Mouse (Mus musculus) embryonic fibroblast, embryonic 13.5 days (primary cell): ENCODE measurements at regions not wholly inside any gene's neighbourhood (a gene's known extent, or its start where the extent isn't known, plus 50 kb on each side); places are given as distances from the start of the nearest gene placed in this dataset.

ENCODE experiments used
- H3K27ac ChIP-seq: 2 replicates; pipeline ENCODE4 v1.5.1; 2012; ENCODE audit warnings: low read length, control low read depth, inconsistent platforms; ENCODE audit not compliant: insufficient read depth
- H3K4me1 ChIP-seq: 2 replicates; pipeline ENCODE4 v1.6.1; 2011; ENCODE audit warnings: low read length; ENCODE audit not compliant: control insufficient read depth, insufficient read depth
- H3K4me3 ChIP-seq: 2 replicates; pipeline ENCODE4 v1.5.1; 2011; ENCODE audit warnings: mild to moderate bottlenecking, control low read depth, low read length; ENCODE audit not compliant: insufficient read depth
- CTCF ChIP-seq: IDR thresholded peaks from 2 replicates; pipeline ENCODE4 v1.5.1; 2011; ENCODE audit warnings: mild to moderate bottlenecking, control low read depth, low read length, moderate library complexity, borderline replicate concordance; ENCODE audit not compliant: insufficient read depth
- POLR2A ChIP-seq: IDR thresholded peaks from 2 replicates; pipeline ENCODE4 v1.6.1; 2011; ENCODE audit warnings: low read depth, mild to moderate bottlenecking, control low read depth, low read length, moderate library complexity

DNA sequence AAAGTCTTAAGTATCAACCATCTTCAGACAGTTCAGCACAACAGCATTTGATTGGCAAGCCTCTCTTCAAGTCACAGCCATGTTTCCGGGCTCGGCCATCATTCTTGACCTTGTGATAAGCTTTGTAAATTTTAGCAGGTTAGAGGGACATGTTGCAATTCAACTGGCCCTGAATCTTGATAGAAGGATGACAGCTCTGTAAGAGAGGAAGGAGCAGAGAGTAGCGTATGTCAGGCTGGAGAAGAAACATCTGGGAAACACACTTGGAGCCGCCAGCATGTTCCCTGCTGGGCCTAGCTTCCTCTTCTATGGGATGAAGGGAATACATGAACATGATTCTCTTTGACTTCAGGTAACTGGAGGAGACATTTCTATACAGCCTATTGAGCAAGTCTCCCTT, 115.2 kb upstream of the Rgma start:
- Histone ChIP-seq H3K4me3 (no peak overlapping the region), H3K4me1 (no peaks in the 10 kb centered on the region), H3K27ac (no peak overlapping the region)
- TF ChIP-seq POLR2A (no peak), CTCF (no peak)

DNA sequence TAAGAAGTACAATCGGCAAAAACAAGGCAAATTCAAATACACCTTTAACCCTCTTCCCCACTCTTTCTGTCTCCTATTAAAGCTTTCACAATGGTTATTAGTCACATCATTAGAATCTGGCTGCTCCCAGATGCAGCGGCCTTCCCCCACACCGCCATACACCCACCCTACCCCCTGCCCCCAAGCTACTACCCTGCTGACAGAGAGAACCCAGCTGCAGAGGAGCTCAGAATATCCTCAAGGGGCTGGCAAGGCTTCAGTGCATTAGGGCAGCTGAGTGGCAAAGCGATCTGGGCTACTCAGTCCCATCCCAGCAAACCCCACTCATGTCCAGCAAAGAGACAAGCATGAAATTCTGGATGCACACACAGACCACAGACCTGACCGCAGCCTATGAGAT, 113.6 kb upstream of the Rgma start:
- TF ChIP-seq POLR2A: no peak
- no peak for TF ChIP-seq CTCF

DNA sequence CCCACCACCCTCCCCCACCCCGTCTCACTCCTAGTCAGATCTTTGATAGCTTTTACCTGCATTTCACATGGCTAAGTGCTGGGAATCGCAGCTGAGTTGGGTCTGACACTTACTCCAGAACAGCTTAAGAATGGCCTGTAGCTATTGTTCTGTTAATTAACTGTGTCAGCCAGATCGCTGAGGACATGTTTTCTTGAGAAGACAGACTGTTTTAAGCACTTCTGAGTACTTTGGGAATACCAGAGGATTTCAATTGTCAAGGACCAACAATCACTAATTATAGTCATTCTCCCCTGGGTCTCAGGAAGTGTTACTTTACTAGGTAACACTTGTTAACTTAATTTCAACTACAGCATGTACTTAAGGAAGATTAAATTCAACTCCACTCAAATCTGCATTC, 112.8 kb upstream of the Rgma start:
- H3K27ac ChIP-seq: no peak overlapping the region

More for the DNA sequence above, 113.6 kb upstream of the Rgma start:
- Histone ChIP-seq H3K4me1 (no peaks in the 10 kb centered on the region), H3K4me3 (no peak overlapping the region), H3K27ac (no peak overlapping the region)

DNA sequence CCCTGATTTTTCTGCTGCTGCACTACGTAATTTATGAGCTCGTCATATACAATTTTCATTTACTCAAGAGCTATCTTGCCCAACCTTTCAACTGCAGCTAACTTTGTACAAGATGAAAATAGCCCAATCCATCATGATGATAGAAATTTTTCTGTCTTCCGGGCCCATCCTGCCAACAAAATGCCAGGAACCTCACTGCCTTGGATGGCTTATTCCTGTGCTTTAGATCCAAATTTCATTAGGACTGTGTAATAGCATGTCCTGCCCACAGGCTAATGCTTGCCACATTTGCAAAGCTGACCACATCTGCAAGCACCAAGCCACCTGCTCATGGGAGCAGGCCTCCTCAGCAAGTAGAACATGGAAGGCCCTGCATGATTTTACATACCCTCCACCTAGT, 105.7 kb upstream of the Rgma start:
- Histone ChIP-seq H3K4me1 (no peaks in the 10 kb centered on the region), H3K4me3 (no peak overlapping the region), H3K27ac (no peak overlapping the region)
- no peak for TF ChIP-seq CTCF

More for the DNA sequence above, 112.8 kb upstream of the Rgma start:
- TF ChIP-seq POLR2A: no peak
- TF ChIP-seq CTCF: no peak
- Histone ChIP-seq H3K4me1 (no peaks in the 10 kb centered on the region), H3K4me3 (no peak overlapping the region)

DNA sequence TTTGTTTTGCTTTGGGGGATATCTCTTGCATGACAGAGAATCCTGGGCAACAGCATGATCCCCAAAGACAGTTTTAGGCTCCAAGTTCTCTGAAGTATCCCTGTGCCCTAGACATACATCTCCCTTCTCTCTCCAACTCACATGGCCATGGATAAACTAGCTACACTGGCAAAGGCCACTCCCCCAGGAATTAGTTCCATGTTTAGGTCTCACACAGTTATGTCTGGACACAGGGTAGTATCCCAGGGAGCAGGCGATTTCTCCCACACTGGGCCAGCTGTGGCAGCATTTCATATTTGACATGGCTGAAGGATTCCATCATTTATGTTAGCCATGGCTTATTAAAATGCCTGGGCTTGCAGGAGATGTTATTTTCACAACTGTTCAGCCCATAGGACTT, 102.5 kb upstream of the Rgma start:
- no peak for TF ChIP-seq POLR2A
- TF ChIP-seq CTCF: no peak
- Histone ChIP-seq H3K27ac (no peak overlapping the region), H3K4me3 (no peak overlapping the region), H3K4me1 (no peaks in the 10 kb centered on the region)

DNA sequence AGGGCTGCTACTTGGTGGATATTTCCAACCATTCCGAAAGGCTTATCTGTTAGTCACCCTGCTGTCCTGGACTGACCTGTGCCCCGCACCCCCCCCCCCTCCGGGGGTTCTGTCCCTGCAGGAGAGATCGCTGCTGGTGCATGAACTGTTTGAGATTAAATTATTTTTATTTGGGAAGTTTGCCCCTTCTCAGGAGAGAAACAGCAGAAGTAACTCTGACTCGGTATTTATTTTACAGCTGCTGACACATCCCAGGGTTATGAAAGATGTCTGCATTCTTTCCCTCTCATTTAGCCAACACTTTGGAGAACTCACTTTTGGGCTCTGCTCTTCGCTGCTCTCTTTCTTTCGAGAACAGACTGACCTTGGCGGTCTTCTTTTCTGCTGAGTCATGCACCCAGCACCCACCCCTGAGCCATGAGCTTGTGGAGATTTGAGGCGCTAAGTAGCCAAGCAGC, 99.5 kb upstream of the Rgma start:
- peak overlapping the region; percentile 76 for H3K27ac ChIP-seq
- H3K4me1 ChIP-seq: no peaks in the 10 kb centered on the region
- H3K4me3 ChIP-seq: no peak overlapping the region
- TF ChIP-seq POLR2A (no peak), CTCF (no peak)

DNA sequence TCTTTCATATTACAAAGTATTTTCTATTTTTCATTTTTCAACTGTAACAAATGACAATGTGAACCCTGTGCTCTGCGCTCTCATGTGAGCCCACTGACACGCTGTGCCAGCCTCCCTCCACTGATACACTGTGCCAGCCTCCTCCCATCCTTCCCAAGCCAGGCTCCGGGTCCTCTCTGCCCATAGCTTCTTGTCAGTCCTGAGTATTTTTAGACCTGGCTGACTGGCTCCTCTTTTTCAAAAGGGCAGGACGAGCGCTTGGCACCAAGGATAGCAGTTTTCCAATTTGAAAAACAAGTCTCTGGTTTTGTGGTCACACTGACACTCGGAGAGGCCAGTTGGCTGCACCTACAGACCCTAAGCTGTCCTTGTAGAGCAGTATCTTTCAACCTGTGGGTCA, 96.7 kb upstream of the Rgma start:
- TF ChIP-seq CTCF (no peak), POLR2A (no peak)
- Histone ChIP-seq H3K4me3 (no peak overlapping the region), H3K27ac (no peak overlapping the region), H3K4me1 (no peaks in the 10 kb centered on the region)

DNA sequence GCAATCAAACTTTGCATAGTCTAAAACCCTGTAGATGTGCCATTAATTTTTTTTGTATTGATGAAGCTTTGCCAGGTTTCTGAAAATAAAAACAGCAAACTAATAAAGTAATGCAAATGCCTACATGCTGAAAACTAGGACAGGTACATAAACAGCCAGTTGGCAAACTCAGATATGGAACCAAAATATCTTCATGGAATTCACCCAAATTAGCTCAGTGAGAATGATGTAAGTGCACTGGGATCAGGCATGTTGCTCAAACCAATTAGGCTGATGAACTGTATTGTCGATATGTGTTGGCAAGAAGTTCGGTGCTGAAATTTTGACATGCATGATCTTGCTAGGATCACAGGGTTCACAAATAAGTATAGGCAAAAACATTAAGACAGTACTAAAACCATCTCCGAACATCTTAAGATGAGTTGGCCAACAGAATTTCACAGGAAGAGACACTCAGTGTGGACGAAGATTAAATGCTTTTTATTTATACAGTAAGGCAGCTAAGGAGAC, 95.3 kb upstream of the Rgma start:
- no peak for TF ChIP-seq CTCF

DNA sequence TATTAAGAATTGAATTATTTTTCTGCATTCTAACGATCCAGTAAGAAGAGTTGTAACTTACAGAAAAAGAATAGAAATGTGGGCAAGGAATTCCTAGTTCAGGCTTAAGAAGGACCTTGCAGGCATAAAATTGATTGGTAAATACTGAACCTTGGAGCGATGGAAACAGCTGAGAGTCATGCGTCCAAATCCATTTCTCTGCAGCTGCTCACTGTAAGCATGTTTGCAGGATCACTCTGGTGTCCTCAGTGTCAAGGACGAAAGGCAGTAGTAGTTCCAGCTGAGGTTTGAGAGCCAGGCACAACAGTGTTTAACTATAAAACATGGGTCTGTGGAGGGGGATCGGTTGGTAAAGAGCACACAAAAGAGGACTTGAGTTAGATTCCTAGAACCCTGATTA, 89.1 kb upstream of the Rgma start:
- no peak overlapping the region for H3K4me3 ChIP-seq
- no peaks in the 10 kb centered on the region for H3K4me1 ChIP-seq
- H3K27ac ChIP-seq: no peak overlapping the region
- TF ChIP-seq CTCF (no peak), POLR2A (no peak)

More for the DNA sequence above, 95.3 kb upstream of the Rgma start:
- no peak overlapping the region for H3K27ac ChIP-seq
- no peak overlapping the region for H3K4me3 ChIP-seq
- no peaks in the 10 kb centered on the region for H3K4me1 ChIP-seq

DNA sequence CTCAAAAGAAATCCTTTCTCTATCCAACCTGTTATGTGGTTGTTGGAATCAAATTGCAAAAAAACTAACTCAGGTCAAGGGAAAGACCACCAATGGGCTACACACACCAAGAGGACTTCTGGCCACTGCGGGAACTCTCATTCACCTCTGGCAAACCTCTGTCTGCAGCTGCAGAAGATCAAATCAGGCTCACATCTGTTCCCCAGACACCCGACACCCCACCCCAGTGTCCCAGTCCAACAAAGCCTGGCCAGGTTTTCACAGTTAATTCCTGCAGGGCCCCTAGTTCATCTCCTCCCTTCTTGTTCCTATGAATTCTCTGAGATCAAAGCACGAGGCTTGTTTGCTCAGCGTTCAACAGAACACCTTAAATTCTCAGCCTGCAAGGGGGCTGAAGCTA, 82.0 kb upstream of the Rgma start:
- no peak overlapping the region for H3K4me3 ChIP-seq
- H3K4me1 ChIP-seq: no peaks in the 10 kb centered on the region; the same call in 1 of the 2 replicates
- H3K27ac ChIP-seq: no peak overlapping the region
- TF ChIP-seq POLR2A (no peak), CTCF (no peak)

DNA sequence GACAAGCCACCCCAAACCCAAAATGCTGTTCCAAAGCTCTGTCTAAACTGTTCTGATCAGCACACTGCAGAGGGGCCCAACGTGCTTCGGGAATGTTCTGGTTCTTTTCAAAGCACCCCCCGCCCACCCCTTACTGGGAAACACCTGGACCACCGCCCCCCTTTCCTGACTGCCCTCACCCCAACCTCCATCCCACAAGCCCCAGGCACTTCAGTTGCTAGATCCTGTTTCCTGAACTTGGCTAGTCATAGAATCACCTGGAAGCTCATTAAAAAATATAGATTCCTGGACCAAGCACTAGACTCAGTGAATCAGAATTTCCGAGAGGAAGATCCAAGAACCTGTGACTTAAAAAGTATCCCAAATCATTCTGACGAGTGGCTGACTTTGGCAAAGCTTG, 80.9 kb upstream of the Rgma start:
- Histone ChIP-seq H3K27ac (peak overlapping the region; percentile 11; the same call in 1 of the 2 replicates), H3K4me1 (no peaks in the 10 kb centered on the region; the same call in 1 of the 2 replicates), H3K4me3 (no peak overlapping the region)
- TF ChIP-seq CTCF: no peak
- no peak for TF ChIP-seq POLR2A
